Mouse (Mus musculus): ENCODE data around the gene Prr15. TPM values are rescaled to one million over a fixed set of nuclear protein-coding genes. Genes with fewer than 3 reads are reported as not detected.

Prr15 gene
- polyA plus RNA-seq, 1 experiment from 2014 or later, result 7.6 TPM

DNA sequence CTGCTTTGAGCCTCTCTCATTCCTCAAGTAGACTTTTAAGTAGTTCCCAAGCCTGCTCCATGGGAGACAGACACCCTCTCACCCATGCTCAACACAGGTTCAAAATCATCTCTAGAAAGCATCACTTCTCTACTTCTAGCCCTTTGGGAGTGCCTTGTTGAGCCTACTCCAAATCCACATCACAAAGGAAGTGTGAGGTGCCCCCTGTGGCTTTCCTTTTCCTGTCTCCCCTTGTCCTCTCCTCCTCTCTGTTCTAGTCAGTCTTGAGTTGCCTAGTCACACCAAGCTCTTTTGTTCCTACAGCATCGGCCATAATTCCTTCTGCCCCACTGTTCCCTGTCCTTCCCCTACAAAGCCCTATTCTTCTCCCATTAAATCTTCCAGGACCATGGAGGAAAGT lies 42.3 kb upstream of the Prr15 start:
- Histone ChIP-seq H3K9ac (replicated peaks; ENCODE audit: low read depth) (no peak overlapping the region), H3K36me3 (ENCODE audit: insufficient read depth, low read length) (no peaks in the 10 kb centered on the region), H3K27me3 (replicated peaks; ENCODE audit: insufficient read depth, low read length) (no peaks in the 10 kb centered on the region), H3K4me2 (replicated peaks; ENCODE audit: low read depth, low read length) (no peak overlapping the region), H3K4me3 (ENCODE audit: low read depth, low read length) (no peak overlapping the region), H3K9me3 (ENCODE audit: low read length) (no peaks in the 10 kb centered on the region), H3K4me1 (ENCODE audit: insufficient read depth, low read depth, low read length) (peaks cover 6% of the 10 kb centered on the region; the same call in 1 of the 2 replicates), H3K27ac (ENCODE audit: low read length) (no peak overlapping the region)
- WGBS, result 58% methylated on average over 1 of the region's 1 CpGs
- DNase-seq (ENCODE audit: low spot score) (no peak), ATAC-seq (no peak)
- TF ChIP-seq EP300 (IDR thresholded peaks at IDR 0.05) (no peak), CTCF (IDR thresholded peaks at IDR 0.05) (no peak)

DNA sequence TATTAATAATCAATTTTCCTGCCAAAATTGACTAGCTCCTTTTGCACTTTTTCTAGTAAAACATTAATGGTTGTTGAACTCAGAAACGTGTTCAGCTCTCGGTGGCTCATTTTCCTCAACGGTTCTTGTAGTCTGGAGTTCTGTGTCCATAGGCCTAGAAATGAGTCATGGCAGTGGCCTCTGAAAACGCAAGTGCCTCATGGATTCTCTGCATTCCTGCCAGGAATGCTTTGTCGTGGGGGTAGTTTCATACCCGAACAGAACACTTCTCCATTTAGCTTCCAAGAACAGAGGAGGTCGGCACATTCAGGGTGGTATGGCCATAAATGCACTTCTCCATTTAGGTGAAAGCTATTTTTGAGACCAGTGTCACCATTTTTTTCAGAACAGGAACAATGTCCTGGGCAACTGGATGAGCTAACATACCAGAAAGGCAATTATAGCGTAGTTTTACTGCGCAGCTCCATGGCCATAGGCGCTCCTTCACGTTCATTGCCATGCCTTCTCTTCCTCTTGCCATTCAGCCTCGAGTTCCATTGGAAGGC lies 41.4 kb upstream of the Prr15 start:
- Histone ChIP-seq H3K9me3 (ENCODE audit: low read length) (no peaks in the 10 kb centered on the region), H3K27me3 (replicated peaks; ENCODE audit: insufficient read depth, low read length) (no peaks in the 10 kb centered on the region), H3K9ac (replicated peaks; ENCODE audit: low read depth) (no peak overlapping the region), H3K36me3 (ENCODE audit: insufficient read depth, low read length) (no peaks in the 10 kb centered on the region), H3K4me3 (ENCODE audit: low read depth, low read length) (no peak overlapping the region), H3K4me2 (replicated peaks; ENCODE audit: low read depth, low read length) (no peak overlapping the region), H3K27ac (ENCODE audit: low read length) (no peak overlapping the region), H3K4me1 (ENCODE audit: insufficient read depth, low read depth, low read length) (0 out of 2 replicates have a peak, but pooled peaks cover 4% of the 10 kb centered on the region)
- TF ChIP-seq EP300 (IDR thresholded peaks at IDR 0.05), result no peak
- TF ChIP-seq CTCF (IDR thresholded peaks at IDR 0.05), result no peak
- DNase-seq (ENCODE audit: low spot score) (peak; percentile 19), ATAC-seq (no peak)
- WGBS, result 65% methylated on average over 12 of the region's 12 CpGs

DNA sequence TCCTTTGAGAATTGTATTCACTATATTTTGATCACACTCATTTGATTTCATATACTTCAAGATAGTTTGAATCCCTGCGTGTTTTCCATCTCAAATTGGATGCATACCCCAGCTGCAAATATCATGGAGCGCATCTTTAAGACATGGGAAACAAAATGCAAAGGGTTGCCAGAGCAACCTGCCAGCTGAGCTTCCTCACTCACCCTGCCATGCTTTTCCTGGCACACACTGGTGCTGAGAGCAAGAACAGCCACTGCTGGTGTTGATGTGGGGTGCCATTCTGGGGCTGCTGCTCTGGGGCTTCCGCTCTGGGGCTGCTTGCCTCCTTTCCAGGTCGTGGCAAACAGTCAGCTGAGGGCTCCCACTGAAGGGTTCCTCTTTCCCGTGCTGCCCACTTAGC lies 38.8 kb upstream of the Prr15 start:
- no peak for TF ChIP-seq CTCF (IDR thresholded peaks at IDR 0.05)
- no peak for TF ChIP-seq EP300 (IDR thresholded peaks at IDR 0.05)
- ATAC-seq (no peak), DNase-seq (ENCODE audit: low spot score) (no peak)
- H3K4me2 ChIP-seq (replicated peaks; ENCODE audit: low read depth, low read length), result no peak overlapping the region
- no peaks in the 10 kb centered on the region for H3K36me3 ChIP-seq (ENCODE audit: insufficient read depth, low read length)
- no peaks in the 10 kb centered on the region for H3K4me1 ChIP-seq (ENCODE audit: insufficient read depth, low read depth, low read length)
- H3K27me3 ChIP-seq (replicated peaks; ENCODE audit: insufficient read depth, low read length), result no peaks in the 10 kb centered on the region
- H3K9ac ChIP-seq (replicated peaks; ENCODE audit: low read depth), result no peak overlapping the region
- WGBS, result 80% methylated on average over 5 of the region's 5 CpGs
- no peak overlapping the region for H3K4me3 ChIP-seq (ENCODE audit: low read depth, low read length)
- H3K27ac ChIP-seq (ENCODE audit: low read length), result no peak overlapping the region
- H3K9me3 ChIP-seq (ENCODE audit: low read length), result no peaks in the 10 kb centered on the region

DNA sequence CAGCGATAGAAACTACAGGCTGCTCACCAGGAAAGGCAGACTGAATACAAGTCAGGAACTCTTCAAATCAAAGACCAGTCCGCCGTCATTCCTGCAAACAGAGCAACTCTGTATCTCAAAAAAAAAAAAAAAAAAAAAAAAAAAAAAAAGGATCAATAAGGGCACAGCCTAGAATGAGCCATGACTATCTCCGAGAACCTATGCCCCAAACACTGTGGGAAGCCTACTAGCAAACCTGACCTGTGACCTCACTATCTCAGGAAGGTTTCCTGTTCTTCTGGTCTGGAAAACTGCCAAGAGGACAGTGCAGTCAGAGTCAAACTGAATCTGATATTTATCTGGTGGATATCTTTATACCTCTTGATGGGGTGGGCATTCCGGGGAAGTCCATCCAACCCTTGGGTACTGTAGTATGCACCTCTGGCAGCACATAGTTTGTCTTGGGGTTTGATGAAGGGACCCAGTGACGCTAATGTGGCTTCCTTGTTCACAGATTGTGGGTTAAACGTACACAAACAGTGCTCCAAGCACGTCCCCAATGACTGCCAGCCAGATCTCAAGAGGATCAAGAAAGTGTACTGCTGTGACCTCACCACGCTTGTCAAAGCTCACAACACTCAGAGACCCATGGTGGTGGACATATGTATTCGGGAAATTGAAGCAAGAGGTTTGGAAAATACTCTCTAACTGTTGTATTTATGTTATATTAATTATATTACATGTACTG lies 35.7 kb upstream of the Prr15 start:
- H3K4me3 ChIP-seq (ENCODE audit: low read depth, low read length), result no peak overlapping the region
- ATAC-seq (no peak), DNase-seq (ENCODE audit: low spot score) (no peak)
- no peak overlapping the region for H3K4me2 ChIP-seq (replicated peaks; ENCODE audit: low read depth, low read length)
- no peaks in the 10 kb centered on the region for H3K27me3 ChIP-seq (replicated peaks; ENCODE audit: insufficient read depth, low read length)
- no peaks in the 10 kb centered on the region for H3K9me3 ChIP-seq (ENCODE audit: low read length)
- WGBS, result 40% methylated on average over 10 of the region's 10 CpGs
- no peaks in the 10 kb centered on the region for H3K4me1 ChIP-seq (ENCODE audit: insufficient read depth, low read depth, low read length)
- H3K27ac ChIP-seq (ENCODE audit: low read length), result no peak overlapping the region
- H3K9ac ChIP-seq (replicated peaks; ENCODE audit: low read depth), result no peak overlapping the region
- H3K36me3 ChIP-seq (ENCODE audit: insufficient read depth, low read length), result no peaks in the 10 kb centered on the region
- no peak for TF ChIP-seq EP300 (IDR thresholded peaks at IDR 0.05)
- no peak for TF ChIP-seq CTCF (IDR thresholded peaks at IDR 0.05)

DNA sequence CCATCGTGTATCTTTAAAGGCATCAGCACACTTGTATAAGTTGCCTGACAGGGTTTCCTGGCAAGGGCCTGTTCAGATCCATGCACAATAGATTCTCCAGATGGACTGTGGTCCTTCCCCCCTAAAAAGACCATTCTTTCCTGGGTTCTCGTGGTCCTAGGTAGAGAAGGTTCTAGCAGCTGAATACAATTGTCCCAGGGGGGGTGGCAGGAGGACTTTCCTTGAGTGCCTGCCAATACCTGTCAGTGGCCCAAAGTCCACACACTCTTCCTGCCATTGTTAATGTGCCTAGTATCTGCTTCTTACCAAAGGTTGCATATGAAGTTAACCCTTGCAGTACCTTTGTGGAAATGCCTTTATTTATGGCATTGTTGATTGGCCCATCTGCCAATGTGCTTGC lies 28.4 kb upstream of the Prr15 start:
- no peak for ATAC-seq
- no peak for TF ChIP-seq CTCF (IDR thresholded peaks at IDR 0.05)
- no peak for TF ChIP-seq EP300 (IDR thresholded peaks at IDR 0.05)
- Histone ChIP-seq H3K27ac (ENCODE audit: low read length) (no peak overlapping the region), H3K9me3 (ENCODE audit: low read length) (no peaks in the 10 kb centered on the region), H3K4me1 (ENCODE audit: insufficient read depth, low read depth, low read length) (no peaks in the 10 kb centered on the region), H3K36me3 (ENCODE audit: insufficient read depth, low read length) (no peaks in the 10 kb centered on the region), H3K4me3 (ENCODE audit: low read depth, low read length) (no peak overlapping the region), H3K9ac (replicated peaks; ENCODE audit: low read depth) (no peak overlapping the region), H3K27me3 (replicated peaks; ENCODE audit: insufficient read depth, low read length) (no peaks in the 10 kb centered on the region), H3K4me2 (replicated peaks; ENCODE audit: low read depth, low read length) (no peak overlapping the region)
- 56% methylated on average over 2 of the region's 2 CpGs for WGBS
- DNase-seq (ENCODE audit: low spot score), result no peak

DNA sequence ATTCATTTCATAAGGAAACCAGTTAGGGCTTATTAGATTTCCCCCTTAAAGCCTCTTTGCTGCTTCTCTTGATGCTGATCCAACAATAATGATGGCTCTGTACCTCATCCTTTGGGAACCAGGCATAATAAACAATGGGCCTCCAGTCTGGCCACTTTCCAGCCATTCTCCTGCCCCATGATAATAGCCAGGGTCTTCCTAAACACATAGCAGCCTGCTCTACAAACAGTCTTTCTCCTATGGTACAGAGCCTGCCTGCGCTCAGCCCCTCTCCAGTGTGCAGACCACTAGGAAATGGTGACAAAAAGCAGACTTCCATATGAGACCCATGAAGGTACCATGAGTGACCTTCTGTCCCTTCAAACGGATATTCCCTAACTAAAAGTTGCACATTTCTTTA lies 26.2 kb upstream of the Prr15 start:
- Histone ChIP-seq H3K36me3 (ENCODE audit: insufficient read depth, low read length) (no peaks in the 10 kb centered on the region), H3K9me3 (ENCODE audit: low read length) (no peaks in the 10 kb centered on the region), H3K27me3 (replicated peaks; ENCODE audit: insufficient read depth, low read length) (no peaks in the 10 kb centered on the region), H3K4me1 (ENCODE audit: insufficient read depth, low read depth, low read length) (no peaks in the 10 kb centered on the region), H3K27ac (ENCODE audit: low read length) (no peak overlapping the region), H3K4me3 (ENCODE audit: low read depth, low read length) (no peak overlapping the region), H3K9ac (replicated peaks; ENCODE audit: low read depth) (no peak overlapping the region), H3K4me2 (replicated peaks; ENCODE audit: low read depth, low read length) (no peak overlapping the region)
- 66% methylated on average over 2 of the region's 2 CpGs for WGBS
- DNase-seq (ENCODE audit: low spot score) (peak; percentile 14), ATAC-seq (peak; percentile 62)
- no peak for TF ChIP-seq EP300 (IDR thresholded peaks at IDR 0.05)
- no peak for TF ChIP-seq CTCF (IDR thresholded peaks at IDR 0.05)

Data from lung, postnatal 0 days (tissue).